Mouse (Mus musculus): ENCODE measurements around the gene Prss58.

GRCm38 (mm10) chr6:40919954-40920353, 19.8 kb upstream of the Prss58 start:
- TF ChIP-seq CTCF (conservative IDR thresholded peaks at IDR 0.05; ENCODE audit: low read length): no peak
- no peak for TF ChIP-seq NANOG (IDR thresholded peaks at IDR 0.05; ENCODE audit: borderline replicate concordance, low read length)

Data from E14TG2a.4 (cell line).